Mouse (Mus musculus): ENCODE measurements around the gene Dlat.
"Not testable (repeated sequence)": the region's sequence is repeated elsewhere in the genome, so short reads cannot be mapped to it uniquely, and the experiment has no call there.

The Dlat gene

GRCm38 (mm10) chr9:50660431-50660830 lies 851 bp upstream of the Dlat start:
- no peak for DNase-seq (ENCODE audit: low spot score in 2 of 2)

GRCm38 (mm10) chr9:50658941-50659388 lies 615 bp downstream of the Dlat start:
- no peak for DNase-seq (ENCODE audit: low spot score in 2 of 2)

- DNase-seq (ENCODE audit: low spot score in 2 of 2): no peak
Observed at GRCm38 (mm10) chr9:50658391-50658790, 1.2 kb downstream of the Dlat start.

GRCm38 (mm10) chr9:50650503-50650902 lies 9.1 kb downstream of the Dlat start:
- no peak for DNase-seq (ENCODE audit: low spot score in 2 of 2)

- no peak for DNase-seq (ENCODE audit: low spot score in 2 of 2)
Observed at GRCm38 (mm10) chr9:50646826-50647370, 12.7 kb downstream of the Dlat start.

- no peak for DNase-seq (ENCODE audit: low spot score in 2 of 2)
Observed at GRCm38 (mm10) chr9:50634270-50634669, 25.3 kb downstream of the Dlat start.

- DNase-seq (ENCODE audit: low spot score in 2 of 2): no peak
Observed at GRCm38 (mm10) chr9:50633059-50633458, 26.5 kb downstream of the Dlat start.

- DNase-seq (ENCODE audit: low spot score in 2 of 2): no peak
Observed at GRCm38 (mm10) chr9:50632016-50632688, 27.4 kb downstream of the Dlat start.

GRCm38 (mm10) chr9:50630903-50631302 lies 28.7 kb downstream of the Dlat start:
- DNase-seq (ENCODE audit: low spot score in 2 of 2): not testable (repeated sequence)

GRCm38 (mm10) chr9:50617794-50618330 lies 41.7 kb downstream of the Dlat start:
- no peak for DNase-seq (ENCODE audit: low spot score in 2 of 2)

- peak; percentile 83 to 85 for DNase-seq (ENCODE audit: low spot score in 2 of 2)
Observed at GRCm38 (mm10) chr9:50616766-50617603, 42.6 kb downstream of the Dlat start, which contains the start of the genes Pih1d2 and Nkapd1. Gene Pih1d2 (plus strand): TSS chr9:50617321. Gene Nkapd1 (minus strand): TSS chr9:50617464.

GRCm38 (mm10) chr9:50616161-50616560 lies 43.4 kb downstream of the Dlat start:
- DNase-seq (ENCODE audit: low spot score in 2 of 2): no peak

GRCm38 (mm10) chr9:50612115-50612514 lies 47.5 kb downstream of the Dlat start:
- DNase-seq (ENCODE audit: low spot score in 2 of 2): no peak

- no peak for DNase-seq (ENCODE audit: low spot score in 2 of 2)
Observed at GRCm38 (mm10) chr9:50604338-50604737, 55.2 kb downstream of the Dlat start.

- no peak for DNase-seq (ENCODE audit: low spot score in 2 of 2)
Observed at GRCm38 (mm10) chr9:50603998-50604324, 55.6 kb downstream of the Dlat start.

GRCm38 (mm10) chr9:50603189-50603997 lies 56.2 kb downstream of the Dlat start, which contains the start of the genes Sdhd and Timm8b:
Gene Sdhd (minus strand): TSS chr9:50603812.
Gene Timm8b (plus strand): TSS chr9:50603910.
- DNase-seq (ENCODE audit: low spot score in 2 of 2): peak; percentile 91 to 92

GRCm38 (mm10) chr9:50602055-50602845 lies 57.3 kb downstream of the Dlat start:
- DNase-seq (ENCODE audit: low spot score in 2 of 2): no peak

- DNase-seq (ENCODE audit: low spot score in 2 of 2): no peak
Observed at GRCm38 (mm10) chr9:50601536-50601935, 58.0 kb downstream of the Dlat start.

GRCm38 (mm10) chr9:50596973-50597372 lies 62.6 kb downstream of the Dlat start:
- no peak for DNase-seq (ENCODE audit: low spot score in 2 of 2)

- no peak for DNase-seq (ENCODE audit: low spot score in 2 of 2)
Observed at GRCm38 (mm10) chr9:50594794-50595417, 64.7 kb downstream of the Dlat start.
